Mouse (Mus musculus) heart, embryonic 12.5 days (tissue): ENCODE measurements around the gene Atp6v0d1. TPM values are rescaled to one million over a fixed set of nuclear protein-coding genes. Genes with fewer than 3 reads are reported as not detected.
"Not testable (repeated sequence)": the region's sequence is repeated elsewhere in the genome, so short reads cannot be mapped to it uniquely, and the experiment has no call there.

Source experiments
- ATAC-seq: fragments of 200-750 bp; cut with Nextera tagmentation; 2 replicates; pipeline ENCODE4 v1.8.0; 2017; ENCODE audit warnings: moderate TSS enrichment, moderate library complexity; ENCODE audit not compliant: insufficient number of reproducible peaks, low FRiP score
- H3K27ac ChIP-seq: fragments of 300-500 bp; sonication (generic); 2 replicates; pipeline ENCODE4 v1.5.1; 2016; ENCODE audit warnings: mild to moderate bottlenecking, moderate library complexity; ENCODE audit not compliant: poor library complexity, severe bottlenecking
- H3K27me3 ChIP-seq: fragments of 300-500 bp; sonication (generic); replicated peaks from 2 replicates; pipeline ENCODE4 v1.6.1; 2016; ENCODE audit warnings: mild to moderate bottlenecking, moderate library complexity
- H3K36me3 ChIP-seq: fragments of 300-500 bp; sonication (generic); 2 replicates; pipeline ENCODE4 v1.6.1; 2016; ENCODE audit warnings: mild to moderate bottlenecking, moderate library complexity
- H3K4me1 ChIP-seq: fragments of 300-500 bp; sonication (generic); replicated peaks from 2 replicates; pipeline ENCODE4 v1.6.1; 2016; ENCODE audit warnings: mild to moderate bottlenecking
- H3K4me2 ChIP-seq: fragments of 300-500 bp; sonication (generic); 2 replicates; pipeline ENCODE4 v1.6.1; 2016; ENCODE audit warnings: mild to moderate bottlenecking, moderate library complexity
- H3K4me3 ChIP-seq: fragments of 300-500 bp; sonication (generic); 2 replicates; pipeline ENCODE4 v1.5.1; 2016; ENCODE audit warnings: mild to moderate bottlenecking
- H3K9ac ChIP-seq: fragments of 300-500 bp; sonication (generic); 2 replicates; pipeline ENCODE4 v1.6.1; 2016; ENCODE audit warnings: mild to moderate bottlenecking, moderate library complexity
- H3K9me3 ChIP-seq: fragments of 300-500 bp; sonication (generic); replicated peaks from 2 replicates; pipeline ENCODE4 v1.6.1; 2016; ENCODE audit warnings: mild to moderate bottlenecking, moderate library complexity
- WGBS: fragments of 180-500 bp; shearing (Covaris S2); methylation state at CpG from one replicate; pipeline ENCODE4 v1.1.7; 2016; 5-methylcytosine and 5-hydroxymethylcytosine counted together
- polyA plus RNA-seq: library from polyadenylated mRNA; unstranded; fragments of >200 nt; fragmentation: Nextera tagmentation; extraction: Ambion mirVana; gene quantifications from 2 replicates; pipeline ENCODE4 v1.2.1, GENCODE M21; 2016

Gene Atp6v0d1
- polyA plus RNA-seq, 1 experiment from 2014 or later: 51.4 TPM

- H3K4me1 ChIP-seq: no peaks in the 10 kb centered on the region
- ATAC-seq: no peak
Observed at GRCm38 (mm10) chr8:105573427-105573826, 7.6 kb upstream of the Atp6v0d1 start.

GRCm38 (mm10) chr8:105571810-105572209, 6.0 kb upstream of the Atp6v0d1 start:
- 85% methylated on average over 9 of the region's 9 CpGs for WGBS
- H3K36me3 ChIP-seq: no peaks in the 10 kb centered on the region
- H3K4me2 ChIP-seq: no peak overlapping the region
- H3K9ac ChIP-seq: no peak overlapping the region
- H3K27ac ChIP-seq: no peak overlapping the region
- no peak overlapping the region for H3K4me3 ChIP-seq
- H3K9me3 ChIP-seq: no peaks in the 10 kb centered on the region
- H3K27me3 ChIP-seq: no peaks in the 10 kb centered on the region
- ATAC-seq: no peak
- H3K4me1 ChIP-seq: peaks cover 5% of the 10 kb centered on the region

More at GRCm38 (mm10) chr8:105573427-105573826, 7.6 kb upstream of the Atp6v0d1 start:
- no peaks in the 10 kb centered on the region for H3K9me3 ChIP-seq
- no peak overlapping the region for H3K27ac ChIP-seq
- H3K9ac ChIP-seq: no peak overlapping the region
- H3K36me3 ChIP-seq: no peaks in the 10 kb centered on the region
- H3K4me2 ChIP-seq: no peak overlapping the region
- H3K27me3 ChIP-seq: no peaks in the 10 kb centered on the region
- no peak overlapping the region for H3K4me3 ChIP-seq

GRCm38 (mm10) chr8:105566703-105567595, 1.1 kb upstream of the Atp6v0d1 start:
- Histone ChIP-seq H3K27ac (no peak overlapping the region), H3K9me3 (no peaks in the 10 kb centered on the region), H3K4me1 (peaks cover 29% of the 10 kb centered on the region), H3K4me3 (peak overlapping the region; percentile 97), H3K9ac (peak overlapping the region; percentile 74), H3K36me3 (peaks cover 4% of the 10 kb centered on the region; the same call in 1 of the 2 replicates), H3K27me3 (no peaks in the 10 kb centered on the region), H3K4me2 (peak overlapping the region; percentile 77)
- peak; percentile 10; the same call in 1 of the 2 replicates for ATAC-seq
- WGBS: 21% methylated on average over 27 of the region's 27 CpGs

- ATAC-seq: peak; percentile 70
- WGBS: under 1% methylated on average over 31 of the region's 31 CpGs
- Histone ChIP-seq H3K4me2 (peak overlapping the region; percentile 91), H3K4me1 (peaks cover 29% of the 10 kb centered on the region), H3K9ac (peak overlapping the region; percentile 95), H3K27me3 (no peaks in the 10 kb centered on the region), H3K27ac (peak overlapping the region; percentile 79), H3K36me3 (peaks cover 8% of the 10 kb centered on the region; the same call in 1 of the 2 replicates), H3K4me3 (peak overlapping the region; percentile 97), H3K9me3 (no peaks in the 10 kb centered on the region)
Observed at GRCm38 (mm10) chr8:105565401-105565881, 406 bp downstream of the Atp6v0d1 start.

- H3K9me3 ChIP-seq, H3K27ac ChIP-seq, ATAC-seq, H3K27me3 ChIP-seq: not testable (repeated sequence)
- Histone ChIP-seq H3K4me1 (peaks cover 29% of the 10 kb centered on the region), H3K4me2 (peak overlapping the region; percentile 91), H3K9ac (peak overlapping the region; percentile 95), H3K36me3 (peaks cover 12% of the 10 kb centered on the region; the same call in 1 of the 2 replicates), H3K4me3 (peak overlapping the region; percentile 97)
- WGBS: 81% methylated on average over 9 of the region's 9 CpGs
Observed at GRCm38 (mm10) chr8:105564573-105565229, 1.1 kb downstream of the Atp6v0d1 start.

GRCm38 (mm10) chr8:105563871-105564270, 2.0 kb downstream of the Atp6v0d1 start:
- H3K27ac ChIP-seq: no peak overlapping the region
- H3K9me3 ChIP-seq: no peaks in the 10 kb centered on the region
- peaks cover 29% of the 10 kb centered on the region for H3K4me1 ChIP-seq
- no peak overlapping the region for H3K9ac ChIP-seq
- no peak overlapping the region for H3K4me3 ChIP-seq
- no peak for ATAC-seq
- 89% methylated on average over 1 of the region's 1 CpGs for WGBS
- H3K4me2 ChIP-seq: no peak overlapping the region
- peaks cover 12% of the 10 kb centered on the region; the same call in 1 of the 2 replicates for H3K36me3 ChIP-seq
- H3K27me3 ChIP-seq: no peaks in the 10 kb centered on the region

GRCm38 (mm10) chr8:105562863-105563262, 3.0 kb downstream of the Atp6v0d1 start:
- H3K36me3 ChIP-seq: peaks cover 12% of the 10 kb centered on the region; the same call in 1 of the 2 replicates
- H3K4me2 ChIP-seq: no peak overlapping the region
- 85% methylated on average over 3 of the region's 3 CpGs for WGBS
- no peak overlapping the region for H3K9ac ChIP-seq
- no peak for ATAC-seq
- H3K27me3 ChIP-seq: no peaks in the 10 kb centered on the region
- H3K27ac ChIP-seq: no peak overlapping the region
- no peaks in the 10 kb centered on the region for H3K9me3 ChIP-seq
- peaks cover 29% of the 10 kb centered on the region for H3K4me1 ChIP-seq
- H3K4me3 ChIP-seq: no peak overlapping the region

GRCm38 (mm10) chr8:105555230-105555629, 10.6 kb downstream of the Atp6v0d1 start:
- H3K27ac ChIP-seq: no peak overlapping the region
- H3K4me1 ChIP-seq: 0 out of 2 replicates have a peak, but pooled peaks cover 3% of the 10 kb centered on the region
- H3K9me3 ChIP-seq: no peaks in the 10 kb centered on the region
- H3K9ac ChIP-seq: no peak overlapping the region
- WGBS: 78% methylated on average over 3 of the region's 3 CpGs
- no peaks in the 10 kb centered on the region for H3K27me3 ChIP-seq
- peaks cover 7% of the 10 kb centered on the region; the same call in 1 of the 2 replicates for H3K36me3 ChIP-seq
- ATAC-seq: no peak
- H3K4me2 ChIP-seq: no peak overlapping the region
- no peak overlapping the region for H3K4me3 ChIP-seq

- no peaks in the 10 kb centered on the region for H3K9me3 ChIP-seq
- H3K27me3 ChIP-seq: no peaks in the 10 kb centered on the region
- 0 out of 2 replicates have a peak, but pooled peaks cover 3% of the 10 kb centered on the region for H3K4me1 ChIP-seq
- no peak overlapping the region for H3K27ac ChIP-seq
- H3K4me2 ChIP-seq: no peak overlapping the region
- no peak overlapping the region for H3K9ac ChIP-seq
- H3K36me3 ChIP-seq: peaks cover 6% of the 10 kb centered on the region; the same call in 1 of the 2 replicates
- H3K4me3 ChIP-seq: no peak overlapping the region
- 0 out of 2 replicates have a peak, but pooled peaks have one; percentile 45 for ATAC-seq
Observed at GRCm38 (mm10) chr8:105554087-105554486, 11.8 kb downstream of the Atp6v0d1 start.

- Histone ChIP-seq H3K9ac (peak overlapping the region; percentile 27; the same call in 1 of the 2 replicates), H3K9me3 (no peaks in the 10 kb centered on the region), H3K36me3 (peaks cover 6% of the 10 kb centered on the region; the same call in 1 of the 2 replicates), H3K27ac (no peak overlapping the region), H3K4me2 (no peak overlapping the region), H3K27me3 (no peaks in the 10 kb centered on the region), H3K4me1 (0 out of 2 replicates have a peak, but pooled peaks cover 3% of the 10 kb centered on the region), H3K4me3 (no peak overlapping the region)
- ATAC-seq: no peak
- 86% methylated on average over 1 of the region's 1 CpGs for WGBS
Observed at GRCm38 (mm10) chr8:105552824-105553223, 13.0 kb downstream of the Atp6v0d1 start.

GRCm38 (mm10) chr8:105552032-105552431, 13.8 kb downstream of the Atp6v0d1 start:
- Histone ChIP-seq H3K27ac (no peak overlapping the region), H3K4me3 (no peak overlapping the region), H3K9ac (no peak overlapping the region), H3K36me3 (peaks cover 6% of the 10 kb centered on the region; the same call in 1 of the 2 replicates), H3K4me1 (0 out of 2 replicates have a peak, but pooled peaks cover 3% of the 10 kb centered on the region), H3K4me2 (no peak overlapping the region), H3K9me3 (no peaks in the 10 kb centered on the region), H3K27me3 (no peaks in the 10 kb centered on the region)
- 96% methylated on average over 2 of the region's 2 CpGs for WGBS
- no peak for ATAC-seq
